Mouse (Mus musculus) forebrain, embryonic 15.5 days (tissue): ENCODE results near the gene Gm20532. TPM values are rescaled to one million over a fixed set of nuclear protein-coding genes. Genes with fewer than 3 reads are reported as not detected.

Experiments used
- ATAC-seq: fragments of 200-750 bp; cut with Nextera tagmentation; replicated peaks from 2 replicates; pipeline ENCODE4 v1.8.0; 2017; ENCODE audit warnings: mild to moderate bottlenecking, moderate TSS enrichment, moderate library complexity
- H3K27ac ChIP-seq: fragments of 300-500 bp; sonication (generic); replicated peaks from 2 replicates; pipeline ENCODE4 v1.5.1; 2015; ENCODE audit warnings: mild to moderate bottlenecking, inconsistent platforms
- H3K27me3 ChIP-seq: fragments of 300-500 bp; sonication (generic); 2 replicates; pipeline ENCODE4 v1.6.1; 2015; ENCODE audit warnings: inconsistent platforms
- H3K36me3 ChIP-seq: fragments of 300-500 bp; sonication (generic); 2 replicates; pipeline ENCODE4 v1.6.1; 2015; ENCODE audit warnings: mild to moderate bottlenecking, inconsistent platforms
- H3K4me1 ChIP-seq: fragments of 300-500 bp; sonication (generic); 2 replicates; pipeline ENCODE4 v1.6.1; 2015; ENCODE audit warnings: inconsistent platforms
- H3K4me2 ChIP-seq: fragments of 300-500 bp; sonication (generic); replicated peaks from 2 replicates; pipeline ENCODE4 v1.6.1; 2015; ENCODE audit warnings: mild to moderate bottlenecking, inconsistent platforms
- H3K4me3 ChIP-seq: fragments of 300-500 bp; sonication (generic); 2 replicates; pipeline ENCODE4 v1.5.1; 2015; ENCODE audit warnings: mild to moderate bottlenecking, inconsistent platforms
- H3K9ac ChIP-seq: fragments of 300-500 bp; sonication (generic); replicated peaks from 2 replicates; pipeline ENCODE4 v1.6.1; 2015; ENCODE audit warnings: mild to moderate bottlenecking, inconsistent platforms
- H3K9me3 ChIP-seq: fragments of 300-500 bp; sonication (generic); 2 replicates; pipeline ENCODE4 v1.6.1; 2016; ENCODE audit warnings: inconsistent platforms
- WGBS: fragments of 180-500 bp; shearing (Covaris S2); methylation state at CpG from one replicate; pipeline ENCODE4 v1.1.7; 2015; ENCODE audit warnings: mixed read lengths; 5-methylcytosine and 5-hydroxymethylcytosine counted together
- polyA plus RNA-seq: library from polyadenylated mRNA; unstranded; fragments of >200 nt; fragmentation: Nextera tagmentation; extraction: Ambion mirVana; gene quantifications from 2 replicates; pipeline ENCODE4 v1.2.1, GENCODE M21; 2015

Gm20532 gene
- polyA plus RNA-seq, 1 experiment from 2014 or later: not detected

GRCm38 (mm10) chr2:26599965-26600364, 13.5 kb downstream of the Gm20532 start:
- Histone ChIP-seq H3K27ac (no peak overlapping the region), H3K4me3 (no peak overlapping the region), H3K4me2 (no peak overlapping the region), H3K4me1 (peaks cover 11% of the 10 kb centered on the region), H3K36me3 (no peaks in the 10 kb centered on the region), H3K9me3 (no peaks in the 10 kb centered on the region), H3K27me3 (peaks cover 30% of the 10 kb centered on the region), H3K9ac (no peak overlapping the region)
- whole genome bisulfite sequencing: 90% methylated on average over 4 of the region's 4 CpGs
- no peak for ATAC-seq

DNA sequence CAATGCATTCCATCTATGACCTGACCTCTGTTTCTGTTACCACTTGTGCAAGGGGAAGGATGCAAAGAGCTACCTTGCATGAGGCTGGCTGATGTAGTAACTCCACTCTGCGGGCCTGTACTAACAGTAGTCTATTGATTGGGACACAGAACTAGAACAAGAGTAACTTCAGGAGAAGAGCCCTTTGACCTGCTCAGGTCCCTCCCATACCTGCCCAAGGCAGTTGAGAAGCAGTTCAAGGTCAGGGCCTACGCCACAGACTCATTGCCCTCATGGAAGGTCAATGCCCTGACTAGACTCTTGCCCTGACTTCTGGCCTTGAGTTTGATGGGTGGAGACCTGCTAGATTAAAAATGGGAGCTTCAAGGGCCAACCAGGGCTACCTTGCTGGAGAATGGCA, 14.2 kb downstream of the Gm20532 start:
- peaks cover 11% of the 10 kb centered on the region for H3K4me1 ChIP-seq
- no peaks in the 10 kb centered on the region for H3K36me3 ChIP-seq
- WGBS: 87% methylated on average over 2 of the region's 2 CpGs
- H3K4me3 ChIP-seq: no peak overlapping the region
- no peak overlapping the region for H3K4me2 ChIP-seq
- H3K27ac ChIP-seq: no peak overlapping the region
- peaks cover 30% of the 10 kb centered on the region for H3K27me3 ChIP-seq
- no peak overlapping the region for H3K9ac ChIP-seq
- no peaks in the 10 kb centered on the region for H3K9me3 ChIP-seq
- ATAC-seq: no peak

DNA sequence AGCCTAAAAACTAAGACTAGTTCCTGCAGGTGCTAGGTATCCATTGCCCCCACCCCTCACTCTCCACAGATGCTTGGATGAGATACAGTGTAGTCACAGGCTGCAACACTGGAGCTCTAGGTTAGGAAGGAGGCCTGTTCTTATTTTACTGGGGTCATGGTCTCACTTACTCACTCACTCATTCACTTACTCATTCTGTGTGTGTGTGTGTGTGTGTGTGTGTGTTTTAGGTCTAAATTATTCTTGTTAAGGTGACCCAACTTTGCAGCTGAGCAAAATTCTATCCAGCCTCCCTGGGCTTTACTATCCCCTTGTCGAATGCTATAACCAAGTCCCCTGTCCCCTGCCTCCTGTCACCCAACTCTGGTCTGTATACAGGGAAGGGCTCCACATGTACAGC, 15.2 kb downstream of the Gm20532 start:
- Histone ChIP-seq H3K27ac (no peak overlapping the region), H3K4me1 (peaks cover 11% of the 10 kb centered on the region), H3K4me3 (no peak overlapping the region), H3K9ac (no peak overlapping the region), H3K36me3 (no peaks in the 10 kb centered on the region), H3K9me3 (no peaks in the 10 kb centered on the region), H3K4me2 (no peak overlapping the region), H3K27me3 (peaks cover 30% of the 10 kb centered on the region)
- no peak for ATAC-seq
- WGBS: 88% methylated on average over 1 of the region's 1 CpGs

DNA sequence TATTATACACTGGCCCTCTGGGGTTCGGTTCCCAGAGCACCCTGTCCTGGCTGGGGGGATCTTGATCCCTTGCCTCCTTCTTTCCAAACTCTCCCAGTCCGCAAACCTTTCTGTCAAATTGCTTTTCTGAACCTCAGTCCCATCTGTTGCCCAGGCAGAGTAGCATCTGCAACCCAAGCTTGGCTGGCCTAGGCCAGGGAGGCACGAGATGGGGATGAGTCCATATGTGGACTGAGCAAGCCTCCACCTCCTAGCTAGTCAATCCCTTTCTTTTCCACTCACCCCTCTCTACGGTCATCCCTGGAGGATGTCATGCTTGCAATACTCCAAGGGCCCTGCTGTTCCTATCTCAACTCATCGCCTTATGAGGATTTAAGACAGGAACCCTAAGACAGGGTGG, 16.2 kb downstream of the Gm20532 start:
- Histone ChIP-seq H3K27ac (no peak overlapping the region), H3K27me3 (peaks cover 30% of the 10 kb centered on the region), H3K4me3 (no peak overlapping the region), H3K4me1 (peaks cover 14% of the 10 kb centered on the region), H3K9ac (no peak overlapping the region), H3K9me3 (no peaks in the 10 kb centered on the region), H3K36me3 (no peaks in the 10 kb centered on the region), H3K4me2 (no peak overlapping the region)
- WGBS: 85% methylated on average over 5 of the region's 5 CpGs
- no peak for ATAC-seq

DNA sequence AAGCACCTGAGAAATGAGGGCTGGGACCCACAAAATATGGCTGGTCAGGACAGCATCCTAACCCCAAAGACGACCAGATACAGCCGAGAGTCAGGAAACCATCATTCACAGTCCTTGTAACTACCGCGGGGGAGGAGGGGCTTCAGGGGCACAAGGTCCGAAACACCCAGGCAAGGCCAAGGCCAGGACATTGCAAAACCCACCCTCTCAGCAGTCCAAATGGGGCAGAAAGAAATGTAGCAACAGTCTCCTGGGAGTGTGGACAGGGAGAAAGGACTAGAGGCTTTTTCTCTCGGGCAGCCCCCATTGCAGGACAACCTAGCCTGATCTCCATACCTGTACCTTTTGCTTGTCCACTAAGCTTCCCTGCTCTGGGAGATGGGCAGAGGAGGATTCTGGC, 16.7 kb downstream of the Gm20532 start:
- H3K9me3 ChIP-seq: no peaks in the 10 kb centered on the region
- peaks cover 30% of the 10 kb centered on the region for H3K27me3 ChIP-seq
- H3K4me1 ChIP-seq: peaks cover 14% of the 10 kb centered on the region
- peak overlapping the region; percentile 71 for H3K4me2 ChIP-seq
- H3K36me3 ChIP-seq: no peaks in the 10 kb centered on the region
- ATAC-seq: no peak
- H3K9ac ChIP-seq: peak overlapping the region; percentile 54; the same call in 1 of the 2 replicates
- H3K27ac ChIP-seq: no peak overlapping the region
- peak overlapping the region; percentile 51 for H3K4me3 ChIP-seq
- 26% methylated on average over 6 of the region's 6 CpGs for WGBS

DNA sequence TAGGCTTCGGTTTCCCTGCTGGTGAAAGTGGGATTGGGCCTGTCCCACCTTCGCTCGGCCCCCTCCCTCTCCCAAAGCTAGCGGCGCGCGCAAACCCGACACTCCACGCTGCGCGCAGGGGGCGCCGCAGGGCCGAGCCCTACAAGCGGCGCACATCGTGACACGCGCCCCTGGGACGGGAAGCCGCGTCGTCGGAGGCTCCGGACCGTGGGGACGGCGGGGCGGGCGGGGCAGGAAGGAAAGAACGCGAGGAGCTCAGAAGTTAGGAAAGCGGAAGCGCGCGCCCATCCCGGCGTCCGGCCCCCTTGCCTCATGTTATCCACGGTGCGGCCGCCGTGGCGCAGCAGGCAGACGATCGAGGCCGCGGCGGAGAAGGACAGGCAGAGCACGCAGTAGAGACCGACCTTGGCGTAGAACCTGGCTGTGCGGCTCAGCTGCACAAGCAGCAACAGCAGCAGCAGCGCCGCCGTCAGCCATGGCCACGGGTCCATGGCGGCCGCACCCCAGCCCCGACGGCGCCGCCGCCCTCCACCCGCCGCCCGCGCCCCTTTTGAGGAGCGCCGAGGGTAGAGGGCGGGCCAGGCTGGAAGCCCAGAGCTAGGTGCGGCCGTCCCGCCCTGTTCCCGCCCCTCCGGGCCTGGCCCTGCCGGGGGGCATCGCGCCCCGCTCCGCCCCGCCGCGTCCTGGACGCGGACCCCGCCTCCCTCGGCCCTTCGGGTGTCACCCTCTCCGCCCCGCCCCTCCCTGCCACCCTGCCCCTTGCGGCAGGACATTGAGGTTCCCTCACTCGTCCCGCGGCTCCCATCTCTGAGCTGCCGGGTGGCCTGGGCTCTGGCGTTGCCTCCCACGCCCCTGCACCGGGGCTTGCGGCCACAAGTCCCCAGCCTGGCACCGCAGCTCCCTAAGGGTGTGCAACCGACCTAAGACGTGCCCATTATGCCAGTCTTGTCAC, 17.6 kb downstream of the Gm20532 start, which contains the start of gene Agpat2:
TSS of gene Agpat2 (minus strand) at position 698 of the 952 bp plus-strand sequence.
- no peak within 1 kb of the TSS for H3K27ac ChIP-seq
- H3K9me3 ChIP-seq: no peaks in the 10 kb centered on the region
- peaks cover 30% of the 10 kb centered on the region for H3K27me3 ChIP-seq
- H3K4me1 ChIP-seq: peaks cover 14% of the 10 kb centered on the region
- WGBS: under 1% methylated on average over 85 of the region's 103 CpGs
- H3K36me3 ChIP-seq: no peaks in the 10 kb centered on the region
- peak; percentile 76 for ATAC-seq
- H3K4me2 ChIP-seq: peak within 1 kb of the TSS; percentile 71
- H3K4me3 ChIP-seq: peak within 1 kb of the TSS; percentile 51
- peak within 1 kb of the TSS; percentile 54 for H3K9ac ChIP-seq

DNA sequence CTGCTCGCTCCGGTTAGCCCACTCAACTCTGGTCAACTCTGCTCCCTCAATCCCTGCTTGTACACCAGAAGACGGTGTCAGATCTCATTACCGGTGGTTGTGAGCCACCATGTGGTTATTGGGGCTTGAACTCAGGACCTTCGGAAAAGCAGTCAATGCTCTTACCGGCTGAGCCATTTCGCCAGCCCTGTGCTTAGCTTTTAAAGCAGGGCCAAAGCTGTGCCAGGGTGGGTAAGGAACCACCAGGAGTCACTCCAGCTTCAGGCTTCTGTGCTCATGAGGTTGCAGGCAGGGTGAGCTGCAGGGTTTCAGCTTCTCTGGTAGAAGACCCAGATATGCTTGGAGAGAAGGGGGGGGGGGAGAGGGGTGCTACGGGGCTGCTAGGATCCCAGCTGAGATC, 18.9 kb downstream of the Gm20532 start:
- no peaks in the 10 kb centered on the region for H3K36me3 ChIP-seq
- WGBS: 90% methylated on average over 8 of the region's 8 CpGs
- H3K9ac ChIP-seq: no peak overlapping the region
- H3K9me3 ChIP-seq: no peaks in the 10 kb centered on the region
- no peak overlapping the region for H3K27ac ChIP-seq
- no peak for ATAC-seq
- H3K4me3 ChIP-seq: no peak overlapping the region
- H3K4me1 ChIP-seq: peaks cover 14% of the 10 kb centered on the region
- H3K27me3 ChIP-seq: peaks cover 30% of the 10 kb centered on the region
- no peak overlapping the region for H3K4me2 ChIP-seq

DNA sequence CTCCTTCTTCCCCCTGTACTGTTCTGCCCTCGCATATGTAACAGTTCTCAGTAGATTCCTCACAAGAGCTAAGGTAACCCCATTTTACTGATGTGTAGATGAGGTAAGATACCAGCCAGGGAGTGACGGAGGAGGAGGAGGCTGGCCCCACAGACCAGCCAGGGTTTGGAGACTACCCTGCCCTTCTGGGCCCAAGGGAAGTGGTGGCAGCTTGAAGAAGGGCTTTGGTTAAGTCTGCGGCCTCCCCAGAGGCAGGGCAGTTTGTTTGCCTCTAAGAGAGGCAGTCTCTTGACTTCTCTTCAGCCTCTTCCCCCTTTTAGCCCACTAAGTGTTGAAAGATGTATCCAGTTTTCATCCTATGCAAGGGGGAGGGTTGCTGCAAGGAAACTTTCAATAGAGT, 20.1 kb downstream of the Gm20532 start:
- WGBS: 86% methylated on average over 3 of the region's 3 CpGs
- Histone ChIP-seq H3K4me2 (no peak overlapping the region), H3K9ac (no peak overlapping the region), H3K36me3 (no peaks in the 10 kb centered on the region), H3K4me1 (peaks cover 14% of the 10 kb centered on the region), H3K27me3 (peaks cover 30% of the 10 kb centered on the region), H3K9me3 (no peaks in the 10 kb centered on the region), H3K4me3 (no peak overlapping the region), H3K27ac (no peak overlapping the region)
- ATAC-seq: no peak

GRCm38 (mm10) chr2:26607056-26607910, 20.8 kb downstream of the Gm20532 start:
- H3K27me3 ChIP-seq: peaks cover 26% of the 10 kb centered on the region
- peaks cover 14% of the 10 kb centered on the region for H3K4me1 ChIP-seq
- H3K9me3 ChIP-seq: no peaks in the 10 kb centered on the region
- H3K9ac ChIP-seq: no peak overlapping the region
- H3K4me2 ChIP-seq: no peak overlapping the region
- no peak overlapping the region for H3K4me3 ChIP-seq
- no peak for ATAC-seq
- H3K36me3 ChIP-seq: no peaks in the 10 kb centered on the region
- 59% methylated on average over 6 of the region's 6 CpGs for WGBS
- no peak overlapping the region for H3K27ac ChIP-seq

- Histone ChIP-seq H3K36me3 (no peaks in the 10 kb centered on the region), H3K27ac (no peak overlapping the region), H3K9ac (no peak overlapping the region), H3K4me2 (no peak overlapping the region), H3K9me3 (no peaks in the 10 kb centered on the region), H3K4me3 (no peak overlapping the region), H3K27me3 (peaks cover 11% of the 10 kb centered on the region), H3K4me1 (peaks cover 11% of the 10 kb centered on the region)
- ATAC-seq: no peak
Measured at GRCm38 (mm10) chr2:26608781-26609180, 22.3 kb downstream of the Gm20532 start.

DNA sequence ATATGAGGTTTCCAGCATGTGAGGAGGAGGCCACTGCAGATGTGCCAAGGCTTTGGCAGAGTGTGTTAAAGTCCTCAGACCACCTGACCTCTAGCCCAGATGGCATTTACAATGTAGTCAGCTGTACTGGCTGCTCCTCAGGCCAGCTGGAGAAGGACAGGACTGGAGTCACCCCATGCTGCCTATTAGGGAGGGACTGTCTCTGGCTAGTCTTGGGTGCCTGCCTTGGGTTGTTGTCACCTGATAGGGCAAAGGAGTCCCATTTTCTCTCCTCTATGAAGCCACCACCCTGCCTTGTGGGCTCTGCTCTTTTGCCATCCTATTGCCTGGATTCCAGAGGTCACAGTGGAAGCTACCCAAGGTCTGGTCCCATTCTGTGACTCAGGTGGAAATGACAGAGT, 22.8 kb downstream of the Gm20532 start:
- H3K4me1 ChIP-seq: peaks cover 7% of the 10 kb centered on the region
- no peak overlapping the region for H3K9ac ChIP-seq
- H3K36me3 ChIP-seq: no peaks in the 10 kb centered on the region
- peaks cover 7% of the 10 kb centered on the region for H3K27me3 ChIP-seq
- no peak overlapping the region for H3K27ac ChIP-seq
- no peak for ATAC-seq
- no peak overlapping the region for H3K4me3 ChIP-seq
- no peaks in the 10 kb centered on the region for H3K9me3 ChIP-seq
- no peak overlapping the region for H3K4me2 ChIP-seq

DNA sequence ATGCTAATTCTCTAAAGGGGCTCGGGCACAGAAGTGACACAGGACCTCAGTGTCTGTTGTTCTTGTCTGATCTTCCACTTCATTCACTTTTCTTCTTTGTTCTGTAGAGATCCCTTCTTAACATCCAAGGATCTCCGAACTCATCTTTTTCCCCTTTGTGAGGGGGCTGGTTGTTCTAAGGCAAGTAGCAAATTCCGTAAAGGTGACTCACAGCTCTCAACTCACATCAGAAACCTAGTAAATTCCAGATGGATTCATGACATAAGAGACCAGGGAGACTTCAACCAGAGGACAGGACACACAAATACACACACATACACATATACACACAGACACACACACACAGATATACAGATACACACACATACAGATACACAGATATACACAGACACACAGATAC, 24.1 kb downstream of the Gm20532 start:
- H3K4me2 ChIP-seq: no peak overlapping the region
- H3K4me1 ChIP-seq: 0 out of 2 replicates have a peak, but pooled peaks cover 3% of the 10 kb centered on the region
- no peak overlapping the region for H3K27ac ChIP-seq
- no peak overlapping the region for H3K4me3 ChIP-seq
- no peaks in the 10 kb centered on the region for H3K9me3 ChIP-seq
- no peak for ATAC-seq
- H3K36me3 ChIP-seq: no peaks in the 10 kb centered on the region
- H3K9ac ChIP-seq: no peak overlapping the region
- no peaks in the 10 kb centered on the region for H3K27me3 ChIP-seq
- WGBS: 67% methylated on average over 3 of the region's 3 CpGs
